Mouse (Mus musculus): Measurements from ENCODE around the gene Panx1. TPM values are rescaled to one million over a fixed set of nuclear protein-coding genes. Genes with fewer than 3 reads are reported as not detected.

Gene Panx1
- total RNA-seq, 2 experiments from 2014 or later: 37.7 to 38.8 TPM

- intact Hi-C loops (cut with DNase I): loop anchor here (5.0 kb wide), 1 partner anchor 138 kb away; no protein-coding TSS in a partner anchor
- DNase-seq (ENCODE audit: low spot score in 2 of 2): no peak
Observed at GRCm38 (mm10) chr9:15029025-15029727, 16.1 kb downstream of the Panx1 start.

- intact Hi-C loops (cut with DNase I): loop anchor here (5.0 kb wide), 1 partner anchor 140 kb away; no protein-coding TSS in a partner anchor
Observed at GRCm38 (mm10) chr9:15027725-15028124, 17.6 kb downstream of the Panx1 start.

GRCm38 (mm10) chr9:15023049-15023448 is 22.2 kb downstream of the Panx1 start:
- intact Hi-C loops (cut with DNase I): no loop called here
- no peak for DNase-seq (ENCODE audit: low spot score in 2 of 2)

More at GRCm38 (mm10) chr9:15027725-15028124, 17.6 kb downstream of the Panx1 start:
- no peak for DNase-seq (ENCODE audit: low spot score in 2 of 2)

GRCm38 (mm10) chr9:15021156-15021555 is 24.1 kb downstream of the Panx1 start:
- DNase-seq (ENCODE audit: low spot score in 2 of 2): peak in 1 of 2 experiments; percentile 44
- intact Hi-C loops (cut with DNase I): no loop called here

GRCm38 (mm10) chr9:15020561-15021080 is 24.7 kb downstream of the Panx1 start:
- intact Hi-C loops (cut with DNase I): no loop called here

GRCm38 (mm10) chr9:15018756-15019131 is 26.5 kb downstream of the Panx1 start:
- intact Hi-C loops (cut with DNase I): no loop called here
- no peak for DNase-seq (ENCODE audit: low spot score in 2 of 2)

More at GRCm38 (mm10) chr9:15020561-15021080, 24.7 kb downstream of the Panx1 start:
- DNase-seq (ENCODE audit: low spot score in 2 of 2): no peak

- intact Hi-C loops (cut with DNase I): no loop called here
- DNase-seq (ENCODE audit: low spot score in 2 of 2): peak in 1 of 2 experiments; percentile 69
Observed at GRCm38 (mm10) chr9:15017791-15018755, 27.2 kb downstream of the Panx1 start.

- intact Hi-C loops (cut with DNase I): loop anchor here (1.0 kb wide), 2 partner anchors 148 to 242 kb away; no protein-coding TSS in a partner anchor
- DNase-seq (ENCODE audit: low spot score in 2 of 2): peak; percentile 83 to 91
Observed at GRCm38 (mm10) chr9:15015223-15015956, 29.9 kb downstream of the Panx1 start.

GRCm38 (mm10) chr9:15007566-15007965 is 37.7 kb downstream of the Panx1 start:
- no peak for DNase-seq (ENCODE audit: low spot score in 2 of 2)
- intact Hi-C loops (cut with DNase I): no loop called here

- no peak for DNase-seq (ENCODE audit: low spot score in 2 of 2)
- intact Hi-C loops (cut with DNase I): no loop called here
Observed at GRCm38 (mm10) chr9:15004298-15004685, 41.0 kb downstream of the Panx1 start.

GRCm38 (mm10) chr9:15003676-15004297 is 41.5 kb downstream of the Panx1 start:
- intact Hi-C loops (cut with DNase I): no loop called here
- DNase-seq (ENCODE audit: low spot score in 2 of 2): no peak

- intact Hi-C loops (cut with DNase I): no loop called here
- no peak for DNase-seq (ENCODE audit: low spot score in 2 of 2)
Observed at GRCm38 (mm10) chr9:15002995-15003613, 42.2 kb downstream of the Panx1 start.

- DNase-seq (ENCODE audit: low spot score in 2 of 2): peak in 1 of 2 experiments; percentile 54
- intact Hi-C loops (cut with DNase I): no loop called here
Observed at GRCm38 (mm10) chr9:14998790-14999189, 46.5 kb downstream of the Panx1 start.

GRCm38 (mm10) chr9:14997271-14998055 is 47.8 kb downstream of the Panx1 start:
- intact Hi-C loops (cut with DNase I): loop anchor here (1.0 kb wide), 1 partner anchor 90 kb away; no protein-coding TSS in a partner anchor
- DNase-seq (ENCODE audit: low spot score in 2 of 2): peak; percentile 35 to 85

GRCm38 (mm10) chr9:14995525-14995924 is 49.8 kb downstream of the Panx1 start:
- intact Hi-C loops (cut with DNase I): no loop called here
- no peak for DNase-seq (ENCODE audit: low spot score in 2 of 2)

- intact Hi-C loops (cut with DNase I): no loop called here
- DNase-seq (ENCODE audit: low spot score in 2 of 2): no peak
Observed at GRCm38 (mm10) chr9:14988606-14989293, 56.5 kb downstream of the Panx1 start.

- DNase-seq (ENCODE audit: low spot score in 2 of 2): no peak
- intact Hi-C loops (cut with DNase I): loop anchor here (5.0 kb wide), 1 partner anchor 76 kb away; no protein-coding TSS in a partner anchor
Observed at GRCm38 (mm10) chr9:14983141-14983540, 62.1 kb downstream of the Panx1 start.

Data from left cerebral cortex, postnatal 25 days (tissue).